Mouse (Mus musculus): ENCODE results near the gene Asf1a. TPM values are rescaled to one million over a fixed set of nuclear protein-coding genes. Genes with fewer than 3 reads are reported as not detected.
"Not testable (repeated sequence)": the region's sequence is repeated elsewhere in the genome, so short reads cannot be mapped to it uniquely, and the experiment has no call there.

Asf1a gene
- total RNA-seq (2015; ENCODE audit: low replicate concordance) (69.2 and 88.3 TPM in 2 replicates), total RNA-seq (2017; ENCODE audit: low replicate concordance) (24.5 and 85.2 TPM in 2 replicates)

DNA sequence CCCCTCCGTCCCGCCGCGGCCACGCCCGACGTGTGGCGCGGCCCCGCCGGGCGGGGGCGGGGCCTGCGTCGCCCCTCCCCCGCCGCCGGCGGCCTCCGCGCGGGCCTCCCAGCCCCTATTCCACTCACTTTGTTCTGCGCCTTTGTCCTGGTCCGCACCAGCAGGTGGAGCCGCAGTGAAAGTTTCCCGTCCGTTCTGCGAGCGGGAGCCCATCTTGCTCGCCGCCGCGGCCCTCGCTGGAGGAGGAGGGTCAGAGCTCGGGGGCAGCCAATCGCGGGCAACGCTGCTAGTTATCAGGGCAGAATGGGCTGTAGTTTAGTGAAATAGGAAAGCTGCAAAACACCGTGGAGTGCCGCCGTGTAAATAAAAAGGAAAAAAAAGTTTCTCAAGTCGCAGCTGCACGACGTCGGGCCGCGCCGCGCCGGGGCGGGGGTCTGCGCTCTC lies at the start of gene Asf1a:
Asf1a (plus strand) TSS at position 81 of the 444 bp plus-strand sequence.
- peak; percentile 94 for ATAC-seq (replicated peaks; ENCODE audit: low FRiP score, poor library complexity, severe bottlenecking)

DNA sequence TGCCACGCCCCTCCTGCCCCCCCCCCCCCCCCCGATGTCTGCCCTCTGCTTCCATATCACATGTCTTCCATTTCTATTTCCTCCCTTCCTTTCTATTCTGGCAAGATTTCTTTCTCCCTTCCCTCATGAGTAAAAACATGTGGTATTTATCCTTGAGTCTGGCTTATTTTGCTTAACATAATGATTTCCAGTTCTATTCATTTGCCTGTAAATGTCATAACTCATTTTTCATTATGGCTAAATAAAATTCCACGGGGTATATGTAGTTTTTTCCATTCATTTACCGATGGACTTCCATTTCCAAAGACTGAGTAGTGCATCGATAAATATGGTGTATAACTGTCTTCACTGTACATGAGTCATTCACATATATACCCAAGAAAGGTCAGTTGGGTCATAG lies 34.6 kb upstream of the Asf1a start:
- ATAC-seq (replicated peaks; ENCODE audit: low FRiP score, poor library complexity, severe bottlenecking) = no peak

DNA sequence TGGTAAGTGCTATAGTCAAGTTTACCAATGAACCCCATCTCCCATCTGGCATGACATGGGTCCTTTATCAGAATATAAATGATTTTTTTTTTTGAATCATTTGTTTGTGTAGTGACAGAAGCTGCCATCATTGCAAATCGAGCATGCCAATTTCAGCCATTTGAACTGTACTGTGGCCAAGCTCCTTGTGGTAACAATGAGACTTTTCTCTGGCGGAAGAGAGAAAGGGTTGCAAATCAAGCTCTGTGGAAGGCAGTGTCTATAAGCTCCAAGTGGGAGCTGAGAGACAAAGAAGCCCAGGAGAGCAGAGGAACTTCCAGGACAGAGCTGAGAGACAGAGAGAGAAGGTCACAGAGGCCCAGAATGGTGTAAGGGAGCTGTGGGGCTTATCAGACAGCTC lies 31.0 kb upstream of the Asf1a start:
- no peak for ATAC-seq (replicated peaks; ENCODE audit: low FRiP score, poor library complexity, severe bottlenecking)

DNA sequence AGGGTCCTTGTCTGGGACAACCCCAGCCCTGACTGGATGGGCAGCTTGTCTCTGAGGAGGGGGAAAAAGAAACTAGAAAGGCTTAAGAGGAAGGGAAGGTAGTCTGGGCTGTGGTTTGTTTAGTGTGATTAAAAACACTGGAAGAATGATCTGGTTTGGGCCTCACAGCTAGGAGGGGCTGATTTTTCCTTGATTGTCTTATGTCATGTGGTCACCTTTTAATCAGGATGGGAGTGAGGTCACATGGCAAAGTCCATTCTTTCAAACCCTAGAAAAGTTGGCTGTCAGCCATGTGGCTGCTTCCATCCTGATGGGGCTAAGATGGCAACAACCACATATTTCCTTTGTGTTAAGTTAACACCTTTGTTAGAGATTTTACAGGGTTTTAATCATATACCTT lies 28.0 kb upstream of the Asf1a start:
- no peak for ATAC-seq (replicated peaks; ENCODE audit: low FRiP score, poor library complexity, severe bottlenecking)

DNA sequence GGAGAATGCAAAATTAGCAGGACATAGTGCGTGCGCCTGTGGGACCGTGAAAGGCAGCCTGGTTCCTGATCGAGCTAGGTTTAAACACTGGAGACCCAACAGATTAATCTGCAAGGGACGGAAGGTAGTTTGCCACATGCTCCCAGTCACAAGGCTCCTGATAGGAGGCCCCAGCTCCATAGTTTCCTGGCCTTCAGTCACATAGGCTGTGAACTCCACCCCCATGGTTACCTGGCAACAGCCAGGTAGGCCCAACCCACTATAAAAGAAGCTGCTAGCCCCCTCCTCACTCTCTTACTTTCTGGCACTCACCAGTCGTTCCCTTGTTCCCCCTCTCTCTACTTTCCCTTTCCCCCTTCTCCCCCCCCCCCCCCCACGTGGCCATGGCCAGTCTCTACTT lies 16.4 kb upstream of the Asf1a start:
- no peak for ATAC-seq (replicated peaks; ENCODE audit: low FRiP score, poor library complexity, severe bottlenecking)

DNA sequence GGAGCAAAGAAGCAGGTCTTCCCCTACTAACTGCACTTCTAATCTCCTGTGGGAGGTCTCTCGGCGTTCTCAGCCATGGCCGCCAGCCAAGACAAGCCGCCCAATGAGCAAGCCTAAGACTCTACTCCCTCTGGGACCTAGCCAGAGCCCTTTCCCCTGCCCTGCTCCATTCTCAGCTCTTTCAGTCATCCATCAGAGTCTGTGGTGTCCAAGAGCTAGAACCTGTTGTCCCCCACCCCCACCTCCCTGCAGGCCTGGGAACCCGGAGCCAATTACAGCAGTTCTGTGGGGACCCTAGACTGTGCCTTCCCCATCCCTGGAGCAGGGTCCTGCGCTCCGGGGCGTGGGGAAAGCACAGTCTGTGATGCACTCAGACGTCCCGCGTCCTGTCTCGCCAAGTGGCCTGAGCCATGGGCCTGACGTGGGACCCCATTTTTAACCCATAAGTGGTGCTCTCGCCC lies 15.9 kb upstream of the Asf1a start:
- ATAC-seq (replicated peaks; ENCODE audit: low FRiP score, poor library complexity, severe bottlenecking) = 0 out of 2 replicates have a peak, but pooled peaks have one; percentile 30

DNA sequence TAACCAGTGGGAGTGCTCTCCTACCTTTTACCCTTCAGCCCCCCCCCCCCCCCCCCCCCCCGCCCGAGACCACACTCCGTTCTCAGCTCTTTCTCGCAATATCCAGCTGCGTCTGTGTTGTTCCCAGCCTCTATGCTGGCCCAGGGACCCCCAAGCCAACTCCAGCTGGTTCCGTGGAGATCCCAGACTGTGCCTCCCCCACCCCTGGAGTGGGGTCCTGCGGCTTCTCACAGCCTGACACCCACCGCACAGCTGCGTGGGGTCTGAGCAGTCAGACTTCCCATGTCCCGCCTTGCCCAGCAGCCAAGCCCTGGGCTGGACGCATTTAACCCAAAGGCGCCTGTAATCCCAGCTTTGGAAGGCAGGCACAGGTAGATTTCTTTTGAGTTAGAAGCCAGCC lies 15.5 kb upstream of the Asf1a start:
- ATAC-seq (replicated peaks; ENCODE audit: low FRiP score, poor library complexity, severe bottlenecking) = no peak

DNA sequence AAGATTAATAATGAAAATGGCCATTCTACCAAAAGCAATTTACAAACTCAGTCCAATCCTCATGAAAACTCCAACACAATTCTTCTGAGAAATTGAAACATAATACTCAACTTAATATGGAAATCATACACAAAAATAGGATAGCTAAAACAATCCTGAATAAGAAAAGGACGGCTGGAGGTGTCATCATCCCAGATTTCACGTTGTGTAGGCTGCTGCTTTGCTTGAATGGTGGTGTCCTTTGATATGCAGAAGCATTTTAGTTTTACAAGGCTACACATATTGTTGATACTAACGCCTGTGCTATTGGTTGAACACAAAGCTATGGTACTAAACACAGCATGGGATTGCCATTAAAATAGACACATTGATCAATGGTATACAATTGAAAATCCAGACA lies 10.8 kb upstream of the Asf1a start:
- ATAC-seq (replicated peaks; ENCODE audit: low FRiP score, poor library complexity, severe bottlenecking) = no peak

DNA sequence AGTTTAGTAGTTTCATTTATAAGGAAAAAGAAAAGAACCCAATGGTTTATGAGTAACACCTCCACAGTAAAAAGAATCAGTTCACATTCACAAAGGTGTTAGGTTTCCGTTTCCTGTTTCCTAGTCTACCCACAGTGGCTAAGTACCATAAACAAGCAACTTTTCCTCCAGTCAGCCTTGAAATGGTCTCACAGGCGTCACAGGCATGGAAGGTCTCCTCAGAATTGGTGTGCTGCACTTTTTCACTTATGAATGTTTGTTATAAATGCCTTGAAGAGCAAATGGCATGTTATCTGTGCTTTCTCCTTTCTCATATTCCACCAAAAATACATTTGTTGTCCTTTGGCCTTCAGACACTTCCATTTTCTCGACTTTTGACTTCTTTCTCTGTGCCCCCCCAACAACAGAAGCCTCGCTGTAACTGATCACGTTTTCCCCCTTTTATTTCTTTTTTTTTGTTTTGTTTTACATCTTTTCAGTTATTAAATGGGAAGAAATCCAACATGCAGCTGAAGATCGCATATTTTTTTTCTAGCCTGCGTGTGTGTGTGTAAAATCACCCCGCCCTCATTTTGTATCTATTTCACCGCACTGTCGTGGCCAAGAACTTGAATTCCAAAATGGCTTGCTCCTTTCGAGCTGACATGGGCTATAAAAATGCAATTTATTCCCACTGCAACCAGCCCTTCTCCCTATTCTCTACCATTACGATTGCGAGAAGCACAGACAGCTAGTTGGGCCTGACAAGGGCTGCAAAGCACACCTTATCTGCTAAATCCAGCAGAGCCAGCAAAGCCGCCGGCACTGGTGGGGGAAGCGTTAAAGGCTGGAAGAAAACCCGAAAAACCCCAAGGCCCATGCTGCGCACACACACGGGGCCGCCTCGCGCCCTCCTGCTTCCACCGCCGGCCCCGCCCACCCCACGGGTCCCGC lies 547 bp upstream of the Asf1a start:
- no peak for ATAC-seq (replicated peaks; ENCODE audit: low FRiP score, poor library complexity, severe bottlenecking)

DNA sequence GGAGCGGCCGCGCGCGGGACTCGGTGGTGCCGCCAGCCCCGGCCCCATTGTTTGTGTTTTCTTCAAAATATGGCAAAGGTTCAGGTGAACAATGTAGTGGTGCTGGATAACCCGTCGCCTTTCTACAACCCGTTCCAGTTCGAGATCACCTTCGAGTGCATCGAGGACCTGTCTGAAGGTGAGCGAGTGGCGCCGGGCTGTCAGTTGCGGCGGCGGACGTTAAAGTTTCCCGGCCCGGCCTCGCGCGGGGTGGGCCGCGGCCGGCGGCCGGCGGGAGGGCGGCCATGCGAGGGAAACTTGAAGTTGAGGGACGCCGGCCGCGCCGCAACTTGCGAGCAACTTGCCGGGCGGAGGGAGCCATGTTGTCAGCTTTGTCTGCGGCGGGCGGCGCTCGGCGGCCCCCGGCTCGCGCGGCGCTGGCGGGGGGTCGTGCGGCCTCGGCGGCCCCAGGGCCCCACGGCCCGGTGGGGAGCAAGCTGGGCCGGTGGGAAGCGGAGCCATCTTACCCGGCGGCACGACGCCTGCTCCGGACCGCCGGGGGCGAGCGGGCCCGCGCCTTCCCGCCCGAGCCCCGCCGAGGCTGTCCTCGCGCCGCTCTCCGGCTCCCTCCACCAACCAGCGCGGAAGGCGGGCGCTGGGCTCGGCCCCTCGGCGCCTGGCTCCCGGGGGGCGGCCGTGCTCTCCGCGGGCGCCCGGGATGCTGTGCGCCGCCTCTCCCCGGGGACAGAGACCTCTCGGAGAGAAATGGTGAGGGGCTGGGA lies 744 bp downstream of the Asf1a start:
- ATAC-seq (replicated peaks; ENCODE audit: low FRiP score, poor library complexity, severe bottlenecking) = peak; percentile 40

DNA sequence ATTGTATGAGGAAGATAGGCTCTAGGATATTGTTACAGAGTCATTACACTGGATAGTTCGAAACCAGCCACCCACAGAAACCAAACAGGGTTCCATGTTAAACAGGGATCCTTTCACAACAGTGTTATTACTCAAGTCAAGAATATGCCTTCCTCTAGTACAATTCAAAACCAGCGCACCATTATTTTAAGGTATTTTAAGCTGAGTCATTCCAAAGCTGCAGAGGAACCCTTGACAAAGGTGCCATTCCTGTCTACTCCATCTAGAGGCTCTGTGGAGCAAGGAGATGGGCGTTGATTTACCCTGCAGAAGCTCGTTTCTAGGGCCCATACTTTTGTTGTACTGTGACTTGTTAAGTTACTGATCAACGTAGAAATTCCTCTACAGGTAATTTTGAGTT lies 2.3 kb downstream of the Asf1a start:
- ATAC-seq (replicated peaks; ENCODE audit: low FRiP score, poor library complexity, severe bottlenecking) = peak; percentile 75

DNA sequence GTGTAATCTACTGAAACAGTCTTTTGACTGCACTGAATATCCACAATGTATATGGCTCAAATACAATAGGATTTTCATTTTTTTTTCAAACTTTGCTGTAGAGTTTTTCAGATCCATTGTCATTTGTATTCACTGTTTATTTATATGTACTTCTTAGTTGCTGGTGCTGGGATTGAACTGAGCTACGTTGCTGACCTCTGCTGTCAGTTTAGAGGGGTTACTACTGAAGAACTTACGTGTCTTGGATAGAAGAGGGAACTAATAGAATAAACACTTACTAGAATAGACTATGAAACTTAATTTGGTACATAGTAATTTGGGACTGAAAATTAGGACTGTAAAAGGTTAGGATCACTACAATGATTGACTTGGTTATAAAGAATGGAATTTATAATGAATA lies 8.8 kb downstream of the Asf1a start:
- no peak for ATAC-seq (replicated peaks; ENCODE audit: low FRiP score, poor library complexity, severe bottlenecking)

DNA sequence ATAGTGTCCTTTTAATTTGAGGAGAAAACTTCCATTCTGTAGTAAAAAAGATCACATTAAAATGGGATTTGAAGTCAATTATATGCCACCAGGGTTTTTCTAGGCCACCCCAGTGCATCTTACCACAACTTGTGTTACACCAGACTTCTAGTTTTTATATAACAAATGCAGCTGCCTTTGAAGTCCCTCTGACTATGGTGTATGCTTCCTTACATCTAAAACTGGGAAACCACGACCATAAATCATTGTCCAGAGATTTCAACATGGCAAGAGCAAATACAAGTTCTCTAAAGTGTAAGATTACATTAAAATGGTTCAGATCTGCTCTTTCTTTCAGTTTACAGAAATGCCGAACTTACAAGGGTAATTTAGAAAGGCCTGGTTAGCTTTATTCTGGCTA lies 11.7 kb downstream of the Asf1a start:
- ATAC-seq (replicated peaks; ENCODE audit: low FRiP score, poor library complexity, severe bottlenecking) = no peak

DNA sequence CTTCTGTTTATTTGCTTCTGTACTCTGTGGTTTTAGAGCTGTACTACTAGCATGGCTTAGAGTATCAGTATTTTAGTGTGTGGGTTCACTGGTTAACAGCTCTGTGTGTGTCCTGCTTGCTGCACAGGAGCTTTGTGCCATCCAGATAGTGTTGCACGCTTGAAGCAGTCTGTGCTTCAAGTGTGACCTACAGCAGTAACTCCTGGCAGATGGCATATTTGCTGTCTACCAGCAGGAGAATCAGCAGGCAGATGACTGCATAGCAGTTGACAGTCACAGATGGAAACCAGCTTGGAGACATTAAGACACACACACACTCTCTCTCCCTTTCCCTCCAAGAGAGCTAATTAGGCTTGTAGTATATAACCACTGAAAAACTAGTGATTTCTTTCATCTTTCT lies 15.6 kb downstream of the Asf1a start:
- no peak for ATAC-seq (replicated peaks; ENCODE audit: low FRiP score, poor library complexity, severe bottlenecking)

DNA sequence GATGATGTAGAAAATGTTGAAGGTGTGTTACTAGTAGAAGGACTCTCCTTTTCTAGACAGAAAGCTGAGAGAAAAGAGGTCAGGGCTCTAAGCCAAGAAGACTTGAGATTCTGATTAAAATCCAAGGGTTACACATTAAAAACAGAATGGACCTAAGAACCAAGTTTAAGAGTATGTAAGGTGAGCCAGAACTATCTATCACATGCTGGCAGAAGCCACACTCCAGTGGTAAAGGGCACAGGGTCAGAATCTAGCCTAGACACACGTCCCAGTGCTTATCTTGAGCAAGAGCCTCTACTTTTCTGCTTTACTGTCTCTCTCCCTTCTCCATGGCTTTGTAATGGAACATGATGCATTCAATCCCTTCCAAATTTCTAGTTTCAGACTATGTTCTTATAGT lies 17.4 kb downstream of the Asf1a start:
- no peak for ATAC-seq (replicated peaks; ENCODE audit: low FRiP score, poor library complexity, severe bottlenecking)

DNA sequence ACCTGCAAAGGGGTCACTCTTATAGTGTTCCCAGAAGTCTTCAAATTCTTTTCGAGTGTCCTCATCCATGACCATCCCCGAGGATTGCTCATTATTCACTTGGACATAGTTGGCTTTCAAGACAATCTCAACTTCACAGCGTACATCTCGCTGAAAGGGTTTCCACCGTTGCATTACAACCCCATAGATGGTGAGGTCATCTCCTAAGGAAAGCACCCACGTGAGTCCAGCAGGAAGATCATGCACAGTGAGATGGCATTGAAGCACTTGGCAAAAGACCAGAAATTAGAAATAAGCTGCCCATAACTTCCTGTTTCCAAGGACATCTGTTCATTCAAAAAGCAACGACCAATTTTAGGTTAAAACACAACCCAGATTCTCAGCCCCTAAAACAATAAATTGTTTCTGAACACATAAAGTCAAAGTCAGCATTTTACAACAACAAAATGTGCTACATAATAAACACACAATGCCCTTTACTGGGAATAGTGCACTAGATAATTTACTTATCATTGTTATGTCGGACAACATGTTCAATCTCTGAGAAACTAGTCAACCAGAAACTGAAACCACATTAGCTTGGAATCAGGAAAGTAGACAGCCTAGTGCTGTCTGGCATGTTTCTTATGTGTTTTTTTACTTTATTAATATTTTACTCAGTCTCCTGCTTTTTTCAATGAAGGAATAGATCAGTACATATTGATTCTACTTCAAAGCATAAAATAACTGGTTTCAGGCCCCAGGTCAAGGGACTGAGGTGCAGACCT lies 19.5 kb downstream of the Asf1a start:
- no peak for ATAC-seq (replicated peaks; ENCODE audit: low FRiP score, poor library complexity, severe bottlenecking)

DNA sequence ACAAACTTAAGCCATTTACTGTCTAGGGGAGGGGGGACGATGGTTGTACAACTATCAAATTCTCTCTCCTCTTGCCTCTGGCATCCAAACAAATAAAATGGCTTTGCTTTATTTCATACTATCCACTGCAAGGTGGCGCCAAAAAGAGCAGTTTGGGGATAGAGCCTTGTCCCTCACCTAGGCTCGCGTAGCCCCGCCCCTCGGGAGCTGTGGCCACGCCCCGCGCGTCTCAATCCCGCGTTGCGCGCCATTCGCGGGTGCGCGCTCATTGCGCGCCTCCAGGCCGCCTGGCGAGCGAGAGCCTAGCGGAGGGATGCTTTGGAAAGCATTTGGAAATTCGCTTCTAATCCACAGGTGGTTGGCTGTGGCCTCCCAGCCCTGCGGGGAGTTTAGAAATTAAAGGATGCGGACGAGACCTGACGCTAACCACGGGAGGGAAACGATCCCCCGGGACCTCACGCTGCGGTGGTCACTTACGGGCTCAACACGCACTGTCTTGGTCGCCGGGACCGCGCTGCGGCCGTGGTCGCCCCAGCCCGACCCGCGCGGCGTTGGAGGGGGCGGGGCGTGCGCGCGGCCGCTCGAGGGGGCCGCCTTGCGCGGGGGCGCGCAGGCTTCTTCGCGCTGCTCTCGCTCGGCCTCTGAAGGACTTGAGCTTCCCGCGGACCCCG lies 32.8 kb downstream of the Asf1a start:
- ATAC-seq (replicated peaks; ENCODE audit: low FRiP score, poor library complexity, severe bottlenecking) = peak; percentile 90

DNA sequence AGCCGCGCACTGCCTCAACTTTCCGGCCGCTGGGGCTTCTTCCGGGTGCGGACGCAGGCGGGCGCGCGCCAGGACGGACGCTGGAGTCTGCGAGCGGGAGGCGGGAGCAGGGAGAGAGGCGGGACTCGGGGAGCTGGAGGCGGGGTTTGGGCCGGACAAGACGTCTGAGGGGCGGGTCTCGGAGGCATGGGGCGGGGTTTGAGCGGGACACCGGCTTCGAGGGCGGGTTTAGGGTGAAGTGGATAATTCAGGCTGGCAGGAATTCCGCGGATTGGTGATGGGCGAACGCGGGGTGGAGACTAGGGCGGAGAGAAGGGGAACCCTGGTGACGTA lies 33.3 kb downstream of the Asf1a start:
- peak; percentile 97 for ATAC-seq (replicated peaks; ENCODE audit: low FRiP score, poor library complexity, severe bottlenecking)

DNA sequence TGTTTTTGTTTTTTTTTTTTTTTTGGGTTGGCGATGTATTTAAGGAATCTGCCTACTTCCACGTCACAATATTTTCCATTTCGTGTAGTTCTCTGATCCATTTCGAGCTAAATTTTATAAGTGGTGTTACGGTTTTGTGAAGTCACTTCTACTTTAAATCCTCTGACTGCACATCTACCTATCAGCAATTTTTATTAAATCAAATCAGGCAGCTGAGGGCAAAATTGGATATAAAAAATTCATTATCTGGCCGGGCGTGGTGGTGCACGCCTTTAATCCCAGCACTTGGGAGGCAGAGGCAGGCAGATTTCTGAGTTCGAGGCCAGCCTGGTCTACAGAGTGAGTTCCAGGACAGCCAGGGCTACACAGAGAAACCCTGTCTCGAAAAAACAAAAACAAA lies 33.8 kb downstream of the Asf1a start, which contains the start of gene Mcm9:
Mcm9 (minus strand) TSS at position 101 of the 400 bp plus-strand sequence.
- not testable (repeated sequence) for ATAC-seq (replicated peaks; ENCODE audit: low FRiP score, poor library complexity, severe bottlenecking)
